ENCODE assay signal across 20 mouse cellular contexts in the genomic region with DNA sequence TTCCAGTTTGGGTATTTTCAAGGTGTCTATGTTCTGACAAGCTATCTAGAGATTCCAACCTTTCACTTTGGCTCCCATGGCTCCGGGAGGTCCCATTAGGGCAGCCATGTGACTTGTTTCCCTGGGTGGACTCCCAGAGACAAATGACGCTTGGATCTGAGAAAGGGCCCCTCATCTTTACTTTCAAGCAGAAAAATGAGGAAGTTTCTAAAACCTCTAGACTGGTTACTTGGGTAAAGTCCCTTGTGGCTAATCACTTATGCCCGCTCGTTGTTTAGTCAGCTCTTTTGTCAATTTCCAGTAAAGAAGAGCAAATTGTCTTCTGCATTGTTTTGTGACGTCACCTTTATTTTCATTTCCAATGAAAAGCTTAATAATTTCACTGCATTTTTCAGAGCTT.
DNase-seq lines count a peak whose midpoint lies in the region; ATAC-seq and TF ChIP-seq lines count a peak whose summit lies in the region.
"Had no signal": no experiment of that assay in that cellular context is flagged by ENCODE, and none has a peak within 500 bp of the region (broad histone marks: within the 10 kb centered on the region; RNA-seq: fewer than 3 reads in every experiment).

No protein-coding gene starts in this region.

- TF ChIP-seq POLR2A in kidney, adult 2 months (IDR thresholded peaks at IDR 0.05; ENCODE audit: low read depth, low read length) = no peak

- no peaks in the 10 kb centered on the region for H3K9me3 ChIP-seq in lung, postnatal 0 days (ENCODE audit: low read length)
- H3K9me3 ChIP-seq: embryonic facial prominence, embryonic 10.5 days; embryonic facial prominence, embryonic 12.5 days; forebrain, embryonic 13.5 days; forebrain, embryonic 15.5 days had no signal

- no peak overlapping the region for H3K27ac ChIP-seq in kidney, adult 2 months (ENCODE audit: insufficient read depth, low read depth, low read length)
- no peak overlapping the region for H3K27ac ChIP-seq in lung, postnatal 0 days (ENCODE audit: low read length)
- H3K27ac ChIP-seq: embryonic facial prominence, embryonic 10.5 days; embryonic facial prominence, embryonic 12.5 days; forebrain, embryonic 13.5 days; forebrain, embryonic 15.5 days had no signal

- peak; percentile 95 for ATAC-seq in common myeloid progenitor, adult 5-6 weeks (replicated peaks; ENCODE audit: low read depth, poor library complexity, severe bottlenecking)
- peak; percentile 88 to 95 for ATAC-seq in hematopoietic stem cell, adult 5-6 weeks (replicated peaks in 1 of 2; ENCODE audit: insufficient read depth in 1 of 2, low FRiP score in 2 of 2, low TSS enrichment in 1 of 2, low read depth in 1 of 2, poor library complexity in 2 of 2, severe bottlenecking in 2 of 2)
- ATAC-seq in megakaryocyte progenitor cell, adult 5-6 weeks (replicated peaks; ENCODE audit: poor library complexity) = peak; percentile 89
- no peak for ATAC-seq in lung, postnatal 0 days
- ATAC-seq: forebrain, embryonic 13.5 days; forebrain, embryonic 15.5 days; forebrain, postnatal 0 days had no signal

- H3K4me1 ChIP-seq in kidney, adult 2 months (ENCODE audit: control insufficient read depth, insufficient read depth, low read length) = no peaks in the 10 kb centered on the region
- H3K4me1 ChIP-seq in lung, postnatal 0 days (ENCODE audit: insufficient read depth, low read depth, low read length) = peaks cover 5% of the 10 kb centered on the region; the same call in 1 of the 2 replicates

- no peak for DNase-seq in left cerebral cortex, adult 11 months (ENCODE audit: low spot score)
- no peak for DNase-seq in kidney, adult 2 months
- DNase-seq in layer of hippocampus, adult 8-10 months (ENCODE audit: low spot score in 2 of 2) = no peak
- no peak for DNase-seq in lung, postnatal 0 days (ENCODE audit: low spot score)
- DNase-seq: adrenal gland, adult 2 months; adrenal gland, postnatal 10 days; adrenal gland, postnatal 25 days; cerebellum, adult 11-12 months; cerebellum, adult 2 months; cerebellum, adult 9-10 months; cerebellum, postnatal 14 days; cerebellum, postnatal 36 days; forebrain, postnatal 0 days had no signal

- no peak for TF ChIP-seq CTCF in kidney, adult 2 months (conservative IDR thresholded peaks at IDR 0.05; ENCODE audit: insufficient read depth, insufficient read length, low read depth, low read length)
- TF ChIP-seq CTCF in lung, postnatal 0 days (IDR thresholded peaks at IDR 0.05) = no peak

- no peaks in the 10 kb centered on the region for H3K27me3 ChIP-seq in kidney, adult 2 months (replicated peaks; ENCODE audit: control insufficient read depth, insufficient read depth, low read length)
- no peaks in the 10 kb centered on the region for H3K27me3 ChIP-seq in lung, postnatal 0 days (replicated peaks; ENCODE audit: insufficient read depth, low read length)
- H3K27me3 ChIP-seq: embryonic facial prominence, embryonic 12.5 days; forebrain, embryonic 13.5 days; forebrain, embryonic 15.5 days had no signal

- H3K9ac ChIP-seq in lung, postnatal 0 days (replicated peaks; ENCODE audit: low read depth) = no peak overlapping the region
- H3K9ac ChIP-seq: embryonic facial prominence, embryonic 12.5 days; forebrain, embryonic 13.5 days; forebrain, embryonic 15.5 days; forebrain, postnatal 0 days had no signal

- 82% methylated on average over 5 of the region's 5 CpGs for WGBS in kidney, adult 2 months
- WGBS in lung, postnatal 0 days = 73% methylated on average over 5 of the region's 5 CpGs

- no peaks in the 10 kb centered on the region for H3K36me3 ChIP-seq in kidney, adult 2 months (ENCODE audit: control insufficient read depth, insufficient read depth, low read length)
- H3K36me3 ChIP-seq in lung, postnatal 0 days (ENCODE audit: insufficient read depth, low read length) = no peaks in the 10 kb centered on the region
- H3K36me3 ChIP-seq: embryonic facial prominence, embryonic 10.5 days; embryonic facial prominence, embryonic 12.5 days; forebrain, embryonic 15.5 days had no signal

- H3K4me3 ChIP-seq in kidney, adult 2 months (ENCODE audit: insufficient read depth, low read depth, low read length) = no peak overlapping the region
- H3K4me3 ChIP-seq in lung, postnatal 0 days (ENCODE audit: low read depth, low read length) = no peak overlapping the region
- H3K4me3 ChIP-seq: embryonic facial prominence, embryonic 10.5 days; embryonic facial prominence, embryonic 12.5 days; forebrain, embryonic 13.5 days; forebrain, embryonic 15.5 days had no signal

- TF ChIP-seq EP300 in lung, postnatal 0 days (IDR thresholded peaks at IDR 0.05) = no peak

- no peak overlapping the region for H3K4me2 ChIP-seq in lung, postnatal 0 days (replicated peaks; ENCODE audit: low read depth, low read length)
- H3K4me2 ChIP-seq: embryonic facial prominence, embryonic 12.5 days; forebrain, embryonic 13.5 days; forebrain, embryonic 15.5 days had no signal
